Mouse (Mus musculus): ENCODE measurements around the gene Iqck. TPM values are rescaled to one million over a fixed set of nuclear protein-coding genes. Genes with fewer than 3 reads are reported as not detected.

Iqck gene
- polyA plus RNA-seq, 1 experiment from 2014 or later: 2.0 TPM

- Histone ChIP-seq H3K4me3 (replicated peaks) (peak overlapping the region; percentile 86), H3K27ac (no peak overlapping the region), H3K27me3 (replicated peaks) (no peaks in the 10 kb centered on the region), H3K9ac (peak overlapping the region; percentile 54; the same call in 1 of the 2 replicates), H3K36me3 (peaks cover 21% of the 10 kb centered on the region; the same call in 1 of the 2 replicates), H3K4me2 (peak overlapping the region; percentile 70), H3K4me1 (peaks cover 16% of the 10 kb centered on the region), H3K9me3 (no peaks in the 10 kb centered on the region)
- 11% methylated on average over 3 of the region's 3 CpGs for WGBS
- ATAC-seq (ENCODE audit: insufficient read depth, low FRiP score, low read depth): no peak
These were observed 946 bp upstream of the Iqck start for GRCm38 (mm10) chr7:118854606-118855005.

- Histone ChIP-seq H3K9ac (peak within 1 kb of the TSS; percentile 54), H3K4me3 (replicated peaks) (peak within 1 kb of the TSS; percentile 86), H3K4me2 (peak within 1 kb of the TSS; percentile 70), H3K27me3 (replicated peaks) (no peaks in the 10 kb centered on the region), H3K4me1 (peaks cover 5% of the 10 kb centered on the region; the same call in 1 of the 2 replicates), H3K9me3 (no peaks in the 10 kb centered on the region), H3K36me3 (peaks cover 18% of the 10 kb centered on the region; the same call in 1 of the 2 replicates), H3K27ac (peak within 1 kb of the TSS; percentile 73)
- under 1% methylated on average over 46 of the region's 46 CpGs for WGBS
- peak; percentile 80 for ATAC-seq (ENCODE audit: insufficient read depth, low FRiP score, low read depth)
These were observed 339 bp downstream of the Iqck start, which contains the start of gene Knop1 for GRCm38 (mm10) chr7:118855877-118856304. Gene Knop1, minus strand, starts transcription at chr7:118856254.

DNA sequence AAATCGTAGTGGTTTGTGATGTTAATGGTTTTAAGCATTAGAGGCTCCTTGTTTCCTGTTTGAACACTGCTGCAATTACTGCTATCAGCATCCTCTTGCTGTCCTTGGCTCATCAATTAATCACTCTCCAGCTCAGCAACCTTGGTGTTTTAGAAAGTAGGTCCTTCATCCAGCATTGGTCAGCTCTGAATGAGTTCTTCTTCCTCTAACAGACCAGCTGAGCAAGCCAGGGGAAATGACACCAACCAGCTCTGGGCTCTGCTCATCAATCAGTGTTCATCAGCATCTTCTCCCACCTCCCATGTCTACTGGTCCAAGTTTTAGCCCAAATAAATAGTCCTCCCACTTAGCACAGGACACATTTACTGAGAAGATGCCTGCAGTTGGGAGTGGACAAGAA is 3.1 kb downstream of the Iqck start:
- Histone ChIP-seq H3K4me1 (peaks cover 5% of the 10 kb centered on the region; the same call in 1 of the 2 replicates), H3K9me3 (no peaks in the 10 kb centered on the region), H3K9ac (no peak overlapping the region), H3K27ac (no peak overlapping the region), H3K4me3 (replicated peaks) (no peak overlapping the region), H3K27me3 (replicated peaks) (no peaks in the 10 kb centered on the region), H3K36me3 (no peaks in the 10 kb centered on the region), H3K4me2 (no peak overlapping the region)
- 84% methylated on average over 1 of the region's 1 CpGs for WGBS
- ATAC-seq (ENCODE audit: insufficient read depth, low FRiP score, low read depth): no peak

DNA sequence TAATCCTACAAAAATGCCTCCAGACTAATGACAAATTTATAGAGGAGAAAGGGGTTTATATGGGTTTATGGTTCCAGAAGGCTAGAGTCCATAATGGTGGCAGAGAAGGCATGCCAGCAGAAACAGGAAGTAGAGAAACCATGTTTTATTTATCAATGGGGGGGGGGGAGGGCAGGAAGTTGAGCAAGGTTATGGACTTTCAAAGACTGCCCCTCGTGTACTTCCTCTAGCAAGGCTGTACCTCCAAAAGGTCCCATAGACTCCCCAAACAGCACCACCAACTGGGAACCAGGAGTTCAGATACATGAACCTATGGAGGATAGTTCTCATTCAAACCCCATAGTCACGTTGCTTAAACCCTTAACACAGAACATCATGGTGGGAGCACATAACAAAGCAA is 9.8 kb downstream of the Iqck start:
- Histone ChIP-seq H3K4me1 (no peaks in the 10 kb centered on the region), H3K4me3 (replicated peaks) (no peak overlapping the region), H3K9ac (no peak overlapping the region), H3K36me3 (no peaks in the 10 kb centered on the region), H3K27ac (no peak overlapping the region), H3K4me2 (no peak overlapping the region), H3K27me3 (replicated peaks) (no peaks in the 10 kb centered on the region), H3K9me3 (no peaks in the 10 kb centered on the region)
- WGBS: 62% methylated on average over 2 of the region's 2 CpGs
- no peak for ATAC-seq (ENCODE audit: insufficient read depth, low FRiP score, low read depth)

DNA sequence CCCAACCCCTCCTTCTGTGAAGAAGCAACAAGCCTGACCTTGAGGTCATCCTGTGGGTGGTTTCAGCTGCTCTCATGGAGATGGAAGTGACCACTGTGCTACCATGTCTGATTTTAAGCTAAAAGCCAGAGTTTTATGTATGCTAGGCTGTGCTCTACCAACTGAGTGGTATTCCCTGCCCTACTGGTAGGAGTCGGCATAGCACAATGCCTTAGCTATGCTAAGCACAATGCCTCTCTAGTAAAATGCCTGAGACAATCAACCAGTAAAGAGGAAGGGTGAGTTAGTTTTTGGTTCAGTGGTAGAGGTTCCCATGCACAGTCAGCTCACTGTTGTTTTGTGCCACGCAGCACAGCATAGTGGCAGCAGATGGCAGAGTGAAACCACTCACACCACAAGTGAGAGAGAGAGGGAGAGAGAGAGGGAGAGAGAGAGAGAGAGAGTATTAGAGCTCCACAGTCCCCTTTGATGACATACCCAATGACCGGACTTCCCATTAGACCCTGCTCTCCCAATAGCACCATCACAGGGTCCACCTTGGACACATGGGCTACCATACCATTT is 24.0 kb downstream of the Iqck start:
- no peaks in the 10 kb centered on the region for H3K36me3 ChIP-seq
- ATAC-seq (ENCODE audit: insufficient read depth, low FRiP score, low read depth): 0 out of 2 replicates have a peak, but pooled peaks have one; percentile 38
- H3K9me3 ChIP-seq: no peaks in the 10 kb centered on the region
- 80% methylated on average over 3 of the region's 3 CpGs for WGBS
- no peak overlapping the region for H3K27ac ChIP-seq
- no peak overlapping the region for H3K4me3 ChIP-seq (replicated peaks)
- no peaks in the 10 kb centered on the region for H3K27me3 ChIP-seq (replicated peaks)
- H3K9ac ChIP-seq: no peak overlapping the region
- H3K4me2 ChIP-seq: no peak overlapping the region
- H3K4me1 ChIP-seq: no peaks in the 10 kb centered on the region

- H3K27ac ChIP-seq: no peak overlapping the region
- 53% methylated on average over 4 of the region's 4 CpGs for WGBS
- H3K36me3 ChIP-seq: no peaks in the 10 kb centered on the region
- H3K27me3 ChIP-seq (replicated peaks): no peaks in the 10 kb centered on the region
- H3K4me3 ChIP-seq (replicated peaks): no peak overlapping the region
- no peak overlapping the region for H3K4me2 ChIP-seq
- no peaks in the 10 kb centered on the region for H3K9me3 ChIP-seq
- 0 out of 2 replicates have a peak, but pooled peaks cover under 1% of the 10 kb centered on the region for H3K4me1 ChIP-seq
- ATAC-seq (ENCODE audit: insufficient read depth, low FRiP score, low read depth): no peak
- no peak overlapping the region for H3K9ac ChIP-seq
These were observed 28.4 kb downstream of the Iqck start for GRCm38 (mm10) chr7:118883957-118884356.

DNA sequence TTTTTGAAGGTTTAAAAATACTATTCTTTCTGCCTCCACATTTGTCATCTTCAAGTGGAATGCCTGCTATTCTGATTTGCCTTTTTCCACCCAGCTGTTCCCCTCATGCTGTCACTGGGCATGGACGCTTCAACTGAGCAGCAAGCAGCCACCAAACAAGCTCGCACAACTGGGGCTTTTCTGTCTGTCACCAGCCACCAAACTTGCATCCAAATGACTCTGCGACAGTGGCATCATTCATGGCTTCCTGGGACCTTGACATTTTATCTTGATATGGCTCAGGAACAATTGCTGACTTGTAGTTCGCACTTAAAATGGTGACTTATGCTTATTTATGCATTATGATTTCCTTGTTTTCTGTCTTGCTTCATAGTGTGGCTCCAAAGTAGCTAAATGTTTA is 29.4 kb downstream of the Iqck start:
- no peaks in the 10 kb centered on the region for H3K9me3 ChIP-seq
- H3K4me3 ChIP-seq (replicated peaks): no peak overlapping the region
- H3K27ac ChIP-seq: no peak overlapping the region
- ATAC-seq (ENCODE audit: insufficient read depth, low FRiP score, low read depth): no peak
- no peaks in the 10 kb centered on the region for H3K27me3 ChIP-seq (replicated peaks)
- WGBS: 81% methylated on average over 4 of the region's 4 CpGs
- no peak overlapping the region for H3K9ac ChIP-seq
- H3K4me1 ChIP-seq: 0 out of 2 replicates have a peak, but pooled peaks cover 3% of the 10 kb centered on the region
- no peak overlapping the region for H3K4me2 ChIP-seq
- H3K36me3 ChIP-seq: no peaks in the 10 kb centered on the region

DNA sequence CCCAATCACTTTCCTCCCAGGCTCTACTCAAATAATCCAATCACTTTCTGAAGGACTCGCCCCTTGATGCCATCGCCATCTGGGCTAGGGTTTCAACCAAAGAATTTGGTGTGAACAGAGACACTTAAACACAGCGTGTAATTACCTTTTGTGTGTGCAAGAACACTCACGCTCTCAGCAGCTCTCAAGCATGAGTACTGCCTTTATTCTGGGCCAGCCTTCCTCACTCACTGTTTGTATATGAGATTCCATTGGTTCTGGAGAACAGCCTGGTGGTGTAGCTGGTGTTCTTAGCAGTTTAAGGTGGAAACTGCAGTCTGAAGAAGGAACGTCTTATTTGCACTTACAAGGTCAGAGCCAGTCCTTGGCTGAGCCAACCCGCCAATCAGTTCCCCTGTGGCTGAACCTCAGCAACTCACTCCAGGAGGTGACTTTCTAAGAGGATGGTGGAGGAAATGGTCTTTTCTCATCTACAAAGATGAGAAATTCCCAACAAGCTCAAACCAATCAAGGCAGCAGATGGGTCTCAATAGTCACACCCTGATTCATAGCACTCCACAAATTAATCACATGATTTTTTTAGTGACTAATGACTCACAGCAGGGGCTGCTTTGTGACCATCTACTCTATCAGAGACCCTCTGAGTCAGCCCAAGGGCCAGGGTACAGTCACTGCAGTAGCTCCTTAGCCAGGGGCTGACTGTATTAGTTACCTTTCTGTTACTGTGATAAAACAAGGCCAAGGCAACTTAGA is 31.9 kb downstream of the Iqck start:
- Histone ChIP-seq H3K27me3 (replicated peaks) (no peaks in the 10 kb centered on the region), H3K4me2 (no peak overlapping the region), H3K27ac (no peak overlapping the region), H3K9ac (no peak overlapping the region), H3K4me3 (replicated peaks) (no peak overlapping the region), H3K9me3 (no peaks in the 10 kb centered on the region), H3K36me3 (no peaks in the 10 kb centered on the region), H3K4me1 (0 out of 2 replicates have a peak, but pooled peaks cover 3% of the 10 kb centered on the region)
- no peak for ATAC-seq (ENCODE audit: insufficient read depth, low FRiP score, low read depth)
- 53% methylated on average over 6 of the region's 6 CpGs for WGBS

DNA sequence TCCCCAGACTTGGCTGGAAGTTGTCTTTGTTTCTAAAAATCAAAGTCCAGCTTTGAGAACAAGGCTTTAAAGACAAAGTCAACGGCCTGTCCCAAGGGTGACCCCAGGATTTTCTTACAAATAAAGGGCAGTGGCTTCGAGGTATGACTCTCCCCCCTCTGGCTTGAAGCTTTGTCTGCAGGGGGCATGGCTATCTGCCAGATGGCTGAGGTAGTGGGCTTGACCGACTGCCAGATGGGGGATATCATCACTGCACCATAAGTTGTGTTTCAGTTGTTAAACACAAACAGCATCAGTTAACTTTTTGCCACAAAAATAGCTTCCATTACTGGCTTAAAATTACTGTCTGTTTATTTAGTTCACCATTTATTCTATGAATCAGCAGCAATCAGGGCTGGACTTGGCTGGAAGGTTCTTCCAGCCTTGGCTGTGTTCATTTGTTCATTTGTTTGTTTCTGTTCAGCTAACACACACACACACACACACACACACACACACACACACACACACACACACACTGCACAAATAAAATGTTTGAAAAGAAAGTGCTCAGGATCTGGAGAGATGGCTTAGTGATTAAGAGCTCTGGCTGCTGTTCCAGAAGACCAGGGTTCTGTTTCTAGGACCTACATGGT is 33.6 kb downstream of the Iqck start:
- no peak; the same call in 1 of the 2 replicates for ATAC-seq (ENCODE audit: insufficient read depth, low FRiP score, low read depth)
- Histone ChIP-seq H3K9ac (no peak overlapping the region), H3K4me1 (0 out of 2 replicates have a peak, but pooled peaks cover 3% of the 10 kb centered on the region), H3K9me3 (no peaks in the 10 kb centered on the region), H3K27me3 (replicated peaks) (no peaks in the 10 kb centered on the region), H3K36me3 (no peaks in the 10 kb centered on the region), H3K4me2 (no peak overlapping the region), H3K27ac (0 out of 2 replicates have a peak overlapping the region, but pooled peaks have one; percentile 54), H3K4me3 (replicated peaks) (no peak overlapping the region)
- WGBS: 15% methylated on average over 3 of the region's 3 CpGs

DNA sequence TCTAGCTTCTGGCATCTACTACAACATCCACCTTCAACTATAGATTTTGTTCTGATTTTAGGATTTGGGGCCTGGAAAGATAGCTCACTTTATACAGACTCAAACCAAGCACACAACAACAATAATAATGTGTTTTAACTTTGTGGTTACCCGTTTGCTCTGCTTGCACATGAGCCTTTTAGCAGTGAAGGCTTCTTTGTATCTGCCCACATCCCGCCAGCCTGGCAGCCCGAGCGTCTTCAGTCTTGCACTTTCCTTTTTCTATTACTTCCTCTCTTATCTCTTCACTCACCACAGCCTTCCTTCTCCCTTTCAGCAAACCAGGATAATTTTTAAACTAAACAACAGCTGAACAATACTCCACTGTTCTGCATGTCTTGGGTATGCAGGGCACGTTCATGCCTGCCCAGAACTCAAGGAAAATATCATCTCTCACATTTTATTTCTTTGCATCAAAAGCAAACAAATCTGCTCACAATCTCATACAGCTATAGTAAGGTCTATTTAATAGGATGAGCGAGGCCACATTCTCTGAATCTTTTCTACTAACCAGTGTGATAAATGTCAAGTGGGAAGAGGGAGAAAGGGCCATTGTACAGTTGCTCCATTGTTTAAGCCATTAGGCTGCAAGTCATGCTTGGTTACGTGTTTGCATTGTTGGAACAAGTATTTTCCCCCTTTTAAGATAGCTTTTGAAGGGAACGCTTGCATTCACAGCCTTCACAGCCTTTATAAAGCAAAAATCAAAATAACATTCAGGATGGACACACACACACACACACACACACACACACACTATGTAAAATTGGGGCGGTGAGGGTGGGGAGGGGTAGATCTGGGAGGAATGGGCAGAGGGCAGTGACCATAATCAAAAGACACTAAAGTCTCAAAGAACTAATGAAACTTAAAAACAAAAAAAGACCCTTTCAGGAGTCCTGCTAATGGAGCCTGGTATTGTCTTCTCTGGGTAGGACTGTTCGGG is 40.2 kb downstream of the Iqck start:
- Histone ChIP-seq H3K4me1 (no peaks in the 10 kb centered on the region), H3K9me3 (no peaks in the 10 kb centered on the region), H3K27ac (peak overlapping the region; percentile 44; the same call in 1 of the 2 replicates), H3K4me3 (replicated peaks) (no peak overlapping the region), H3K9ac (no peak overlapping the region), H3K4me2 (no peak overlapping the region), H3K27me3 (replicated peaks) (no peaks in the 10 kb centered on the region), H3K36me3 (no peaks in the 10 kb centered on the region)
- no peak for ATAC-seq (ENCODE audit: insufficient read depth, low FRiP score, low read depth)
- WGBS: 54% methylated on average over 10 of the region's 10 CpGs

GRCm38 (mm10) chr7:118898063-118898462 is 42.5 kb downstream of the Iqck start:
- Histone ChIP-seq H3K4me2 (no peak overlapping the region), H3K9me3 (no peaks in the 10 kb centered on the region), H3K4me3 (replicated peaks) (no peak overlapping the region), H3K36me3 (no peaks in the 10 kb centered on the region), H3K4me1 (peaks cover 5% of the 10 kb centered on the region), H3K27ac (no peak overlapping the region), H3K9ac (no peak overlapping the region), H3K27me3 (replicated peaks) (no peaks in the 10 kb centered on the region)
- no peak for ATAC-seq (ENCODE audit: insufficient read depth, low FRiP score, low read depth)
